ENCODE assay signal across 18 mouse cellular contexts in genomic region chr3:59121780-59122449, GRCm38 (mm10). TPM values are rescaled to one million over a fixed set of nuclear protein-coding genes. Genes with fewer than 3 reads are reported as not detected.
DNase-seq lines count a peak whose midpoint lies in the region; ATAC-seq and TF ChIP-seq lines count a peak whose summit lies in the region.
"Had no signal": no experiment of that assay in that cellular context is flagged by ENCODE, and none has a peak within 500 bp of the region (broad histone marks: within the 10 kb centered on the region; RNA-seq: fewer than 3 reads in every experiment).

No protein-coding gene starts in this region.

- H3K4me1 ChIP-seq in embryonic facial prominence, embryonic 13.5 days, result peaks cover 22% of the 10 kb centered on the region; the same call in 1 of the 2 replicates
- H3K4me1 ChIP-seq in embryonic facial prominence, embryonic 10.5 days, result peaks cover 28% of the 10 kb centered on the region
- no peaks in the 10 kb centered on the region for H3K4me1 ChIP-seq in midbrain, postnatal 0 days (ENCODE audit: insufficient read depth, low read length)
- H3K4me1 ChIP-seq in midbrain, embryonic 14.5 days (ENCODE audit: control insufficient read depth, insufficient read depth, low read length), result no peaks in the 10 kb centered on the region
- H3K4me1 ChIP-seq: hindbrain, embryonic 15.5 days had no signal

- no peak overlapping the region for H3K4me2 ChIP-seq in embryonic facial prominence, embryonic 13.5 days
- H3K4me2 ChIP-seq in midbrain, postnatal 0 days (ENCODE audit: low read depth, low read length, poor library complexity, severe bottlenecking), result no peak overlapping the region
- no peak overlapping the region for H3K4me2 ChIP-seq in midbrain, embryonic 14.5 days (ENCODE audit: low read length)
- H3K4me2 ChIP-seq: heart, embryonic 12.5 days; hindbrain, embryonic 15.5 days had no signal

- H3K9ac ChIP-seq in embryonic facial prominence, embryonic 13.5 days, result no peak overlapping the region
- no peak overlapping the region for H3K9ac ChIP-seq in midbrain, postnatal 0 days (replicated peaks; ENCODE audit: low read length, poor library complexity, severe bottlenecking)
- H3K9ac ChIP-seq in midbrain, embryonic 14.5 days (replicated peaks; ENCODE audit: low read length), result no peak overlapping the region
- H3K9ac ChIP-seq: heart, embryonic 12.5 days; hindbrain, embryonic 15.5 days; kidney, embryonic 15.5 days had no signal

- H3K9me3 ChIP-seq in embryonic facial prominence, embryonic 13.5 days, result no peaks in the 10 kb centered on the region
- no peaks in the 10 kb centered on the region for H3K9me3 ChIP-seq in embryonic facial prominence, embryonic 10.5 days
- H3K9me3 ChIP-seq in midbrain, postnatal 0 days (ENCODE audit: low read length), result no peaks in the 10 kb centered on the region
- no peaks in the 10 kb centered on the region for H3K9me3 ChIP-seq in midbrain, embryonic 14.5 days (ENCODE audit: control insufficient read depth, low read length)
- H3K9me3 ChIP-seq: heart, embryonic 12.5 days; hindbrain, embryonic 15.5 days; kidney, embryonic 15.5 days had no signal

- peak overlapping the region; percentile 48; the same call in 1 of the 2 replicates for H3K27ac ChIP-seq in embryonic facial prominence, embryonic 13.5 days
- no peak overlapping the region for H3K27ac ChIP-seq in embryonic facial prominence, embryonic 10.5 days (replicated peaks)
- H3K27ac ChIP-seq in layer of hippocampus, adult 2 months, result peak overlapping the region; percentile 37; the same call in 1 of the 2 replicates
- no peak overlapping the region for H3K27ac ChIP-seq in midbrain, postnatal 0 days (ENCODE audit: low read depth, low read length)
- H3K27ac ChIP-seq in midbrain, embryonic 14.5 days (replicated peaks; ENCODE audit: low read depth, low read length), result no peak overlapping the region
- H3K27ac ChIP-seq: kidney, embryonic 15.5 days had no signal

- H3K27me3 ChIP-seq in embryonic facial prominence, embryonic 13.5 days, result no peaks in the 10 kb centered on the region
- H3K27me3 ChIP-seq in embryonic facial prominence, embryonic 10.5 days (replicated peaks; ENCODE audit: low read depth, poor library complexity, severe bottlenecking), result no peaks in the 10 kb centered on the region
- no peaks in the 10 kb centered on the region for H3K27me3 ChIP-seq in midbrain, postnatal 0 days (ENCODE audit: insufficient read depth, low read length)
- H3K27me3 ChIP-seq in midbrain, embryonic 14.5 days (ENCODE audit: control insufficient read depth, insufficient read depth, low read length), result no peaks in the 10 kb centered on the region
- H3K27me3 ChIP-seq: heart, embryonic 12.5 days; hindbrain, embryonic 15.5 days; kidney, embryonic 15.5 days had no signal

- DNase-seq in embryonic facial prominence, embryonic 10.5 days (ENCODE audit: low spot score), result no peak
- no peak for DNase-seq in layer of hippocampus, adult 2 months (ENCODE audit: low spot score in 2 of 2)
- no peak for DNase-seq in layer of hippocampus, adult 18-20 months (ENCODE audit: low spot score in 2 of 2)
- DNase-seq in midbrain, postnatal 0 days (ENCODE audit: low spot score), result no peak
- no peak for DNase-seq in midbrain, embryonic 14.5 days
- no peak for DNase-seq in urinary bladder, postnatal 14 days (ENCODE audit: low spot score)
- DNase-seq: adrenal gland, postnatal 36 days; cerebellum, adult 2 months; cerebellum, postnatal 36 days; gastrocnemius, postnatal 25 days; layer of hippocampus, postnatal 36 days; retina, postnatal 1 day had no signal

- 52% methylated on average over 7 of the region's 7 CpGs for WGBS in embryonic facial prominence, embryonic 13.5 days
- 56% methylated on average over 7 of the region's 7 CpGs for WGBS in embryonic facial prominence, embryonic 10.5 days
- 62% methylated on average over 7 of the region's 7 CpGs for WGBS in midbrain, postnatal 0 days
- WGBS in midbrain, embryonic 14.5 days, result 71% methylated on average over 7 of the region's 7 CpGs

- no peaks in the 10 kb centered on the region for H3K36me3 ChIP-seq in embryonic facial prominence, embryonic 13.5 days
- no peaks in the 10 kb centered on the region for H3K36me3 ChIP-seq in embryonic facial prominence, embryonic 10.5 days (replicated peaks)
- no peaks in the 10 kb centered on the region for H3K36me3 ChIP-seq in midbrain, postnatal 0 days (ENCODE audit: insufficient read depth, low read length)
- no peaks in the 10 kb centered on the region for H3K36me3 ChIP-seq in midbrain, embryonic 14.5 days (ENCODE audit: control insufficient read depth, insufficient read depth, low read length)
- H3K36me3 ChIP-seq: heart, embryonic 12.5 days; hindbrain, embryonic 15.5 days; kidney, embryonic 15.5 days had no signal

- no peak overlapping the region for H3K4me3 ChIP-seq in embryonic facial prominence, embryonic 13.5 days
- H3K4me3 ChIP-seq in embryonic facial prominence, embryonic 10.5 days, result no peak overlapping the region
- H3K4me3 ChIP-seq in layer of hippocampus, adult 2 months, result no peak overlapping the region
- no peak overlapping the region for H3K4me3 ChIP-seq in midbrain, postnatal 0 days (ENCODE audit: low read depth, low read length)
- no peak overlapping the region for H3K4me3 ChIP-seq in midbrain, embryonic 14.5 days (replicated peaks; ENCODE audit: low read depth, low read length)
- H3K4me3 ChIP-seq: heart, embryonic 12.5 days; hindbrain, embryonic 15.5 days; kidney, embryonic 15.5 days had no signal

- ATAC-seq in embryonic facial prominence, embryonic 13.5 days (ENCODE audit: insufficient number of reproducible peaks, insufficient read depth, low FRiP score, low TSS enrichment, low read depth), result no peak
- ATAC-seq in midbrain, postnatal 0 days (ENCODE audit: low FRiP score), result 0 out of 2 replicates have a peak, but pooled peaks have one; percentile 18
- no peak for ATAC-seq in midbrain, embryonic 14.5 days (ENCODE audit: low FRiP score, low TSS enrichment)
- no peak for ATAC-seq in frontal cortex, adult (ENCODE audit: low TSS enrichment)

- no peak for TF ChIP-seq CTCF in layer of hippocampus, adult 2 months (conservative IDR thresholded peaks at IDR 0.05)
- no peak for TF ChIP-seq CTCF in midbrain, postnatal 0 days (IDR thresholded peaks at IDR 0.05)

RNA-seq across cellular contexts. Expression of gene Gpr171, which starts 20.3 kb away (rescaled TPM):
- polyA plus RNA-seq in embryonic facial prominence, embryonic 13.5 days (2015; fragmentation: Nextera tagmentation; extraction: Ambion mirVana), result 1.7 and 2.4 TPM in 2 replicates
- polyA plus RNA-seq in embryonic facial prominence, embryonic 10.5 days (2016; fragmentation: Nextera tagmentation; extraction: Ambion mirVana), result 1.1 TPM in 2 replicates
- total RNA-seq in layer of hippocampus, adult 2 months (2021), result not detected
- not detected for total RNA-seq in layer of hippocampus, adult 18-20 months (2021)
- total RNA-seq in midbrain, postnatal 0 days (2014; rRNA removed), result not detected in 2 replicates
- polyA plus RNA-seq in midbrain, postnatal 0 days (2015; fragmentation: Nextera tagmentation; extraction: Ambion mirVana), result 0.43 and 0.74 TPM in 2 replicates
- 0.78 and 1.3 TPM in 2 replicates for polyA plus RNA-seq in midbrain, embryonic 14.5 days (2014; fragmentation: Nextera tagmentation; extraction: Ambion mirVana)
- total RNA-seq: gastrocnemius, postnatal 25 days; layer of hippocampus, postnatal 36 days; left cerebral cortex, postnatal 14 days had no signal
- polyA plus RNA-seq: cerebellum, adult 2 months had no signal

RNA-seq across cellular contexts. Expression of gene P2ry14, which starts 31.5 kb away (rescaled TPM):
- polyA plus RNA-seq in embryonic facial prominence, embryonic 13.5 days (2015; fragmentation: Nextera tagmentation; extraction: Ambion mirVana), result 2.1 and 2.4 TPM in 2 replicates
- 1.6 and 1.8 TPM in 2 replicates for polyA plus RNA-seq in embryonic facial prominence, embryonic 10.5 days (2016; fragmentation: Nextera tagmentation; extraction: Ambion mirVana)
- 1 to 10 TPM; 1.8 to 3.5 TPM for total RNA-seq in layer of hippocampus, adult 2 months (2021)
- total RNA-seq in layer of hippocampus, adult 18-20 months (2021), result 1 to 10 TPM; 1.4 to 2.0 TPM
- 2.8 and 3.2 TPM in 2 replicates for total RNA-seq in midbrain, postnatal 0 days (2014; rRNA removed)
- polyA plus RNA-seq in midbrain, postnatal 0 days (2015; fragmentation: Nextera tagmentation; extraction: Ambion mirVana), result 4.3 and 4.6 TPM in 2 replicates
- 2.9 and 4.1 TPM in 2 replicates for polyA plus RNA-seq in midbrain, embryonic 14.5 days (2014; fragmentation: Nextera tagmentation; extraction: Ambion mirVana)

Comparison
In these comparisons a context has a peak if more than half of its experiments do, and no peak if none do; other contexts are left out.
1. H3K27ac ChIP-seq: peak in embryonic facial prominence, embryonic 13.5 days (single experiment) and layer of hippocampus, adult 2 months (single experiment); none in embryonic facial prominence, embryonic 10.5 days (single experiment), midbrain, postnatal 0 days (single experiment) and midbrain, embryonic 14.5 days (single experiment).